Mouse (Mus musculus) limb, embryonic 13.5 days (tissue): ENCODE data around the gene Slc4a2. TPM values are rescaled to one million over a fixed set of nuclear protein-coding genes. Genes with fewer than 3 reads are reported as not detected.

ENCODE experiments used
- ATAC-seq: fragments of 200-750 bp; cut with Nextera tagmentation; 2 replicates; pipeline ENCODE4 v1.8.0; 2017; ENCODE audit warnings: low read depth, moderate number of reproducible peaks, moderate TSS enrichment; ENCODE audit not compliant: low FRiP score
- H3K27ac ChIP-seq: fragments of 300-500 bp; sonication (generic); 2 replicates; pipeline ENCODE4 v1.5.1; 2015; ENCODE audit warnings: inconsistent platforms, mild to moderate bottlenecking, moderate library complexity
- H3K27me3 ChIP-seq: fragments of 300-500 bp; sonication (generic); 2 replicates; pipeline ENCODE4 v1.6.1; 2015; ENCODE audit warnings: mild to moderate bottlenecking, inconsistent platforms
- H3K36me3 ChIP-seq: fragments of 300-500 bp; sonication (generic); 2 replicates; pipeline ENCODE4 v1.6.1; 2015; ENCODE audit warnings: inconsistent platforms, mild to moderate bottlenecking, moderate library complexity
- H3K4me1 ChIP-seq: fragments of 300-500 bp; sonication (generic); 2 replicates; pipeline ENCODE4 v1.6.1; 2015; ENCODE audit warnings: inconsistent platforms
- H3K4me2 ChIP-seq: fragments of 300-500 bp; sonication (generic); replicated peaks from 2 replicates; pipeline ENCODE4 v1.6.1; 2015; ENCODE audit warnings: inconsistent platforms, mild to moderate bottlenecking, moderate library complexity
- H3K4me3 ChIP-seq: fragments of 300-500 bp; sonication (generic); 2 replicates; pipeline ENCODE4 v1.5.1; 2015; ENCODE audit warnings: moderate library complexity, mild to moderate bottlenecking, inconsistent platforms
- H3K9ac ChIP-seq: fragments of 300-500 bp; sonication (generic); 2 replicates; pipeline ENCODE4 v1.6.1; 2015; ENCODE audit warnings: mild to moderate bottlenecking, inconsistent platforms
- H3K9me3 ChIP-seq: fragments of 300-500 bp; sonication (generic); 2 replicates; pipeline ENCODE4 v1.6.1; 2016; ENCODE audit warnings: inconsistent platforms
- WGBS: fragments of 180-500 bp; shearing (Covaris S2); methylation state at CpG from one replicate; pipeline ENCODE4 v1.1.7; 2015; 5-methylcytosine and 5-hydroxymethylcytosine counted together
- polyA plus RNA-seq: library from polyadenylated mRNA; unstranded; fragments of >200 nt; fragmentation: Nextera tagmentation; extraction: Ambion mirVana; gene quantifications from 2 replicates; pipeline ENCODE4 v1.2.1, GENCODE M21; 2015

Slc4a2 gene
- polyA plus RNA-seq: 39.5 and 42.0 TPM in 2 replicates

- peak within 1 kb of the TSS; percentile 83 for H3K9ac ChIP-seq
- H3K9me3 ChIP-seq: no peaks in the 10 kb centered on the region
- H3K27ac ChIP-seq: peak within 1 kb of the TSS; percentile 91
- H3K27me3 ChIP-seq: no peaks in the 10 kb centered on the region
- H3K4me1 ChIP-seq: peaks cover 49% of the 10 kb centered on the region
- H3K36me3 ChIP-seq: peaks cover 30% of the 10 kb centered on the region
- WGBS: under 1% methylated on average over 46 of the region's 46 CpGs
- H3K4me3 ChIP-seq: peak within 1 kb of the TSS; percentile 70
- peak within 1 kb of the TSS; percentile 95 for H3K4me2 ChIP-seq
- peak; percentile 94 for ATAC-seq
These were observed at the start of gene Slc4a2, which contains the start of gene Cdk5 for GRCm38 (mm10) chr5:24423129-24424003. Gene Slc4a2, plus strand, starts transcription at chr5:24423837. Gene Cdk5, minus strand, starts transcription at chr5:24423530.

- H3K9ac ChIP-seq: no peak overlapping the region
- H3K36me3 ChIP-seq: no peaks in the 10 kb centered on the region
- no peaks in the 10 kb centered on the region for H3K9me3 ChIP-seq
- H3K27me3 ChIP-seq: no peaks in the 10 kb centered on the region
- H3K4me2 ChIP-seq: no peak overlapping the region
- no peak for ATAC-seq
- H3K4me3 ChIP-seq: no peak overlapping the region
- 0 out of 2 replicates have a peak, but pooled peaks cover 4% of the 10 kb centered on the region for H3K4me1 ChIP-seq
- WGBS: 72% methylated on average over 6 of the region's 6 CpGs
- H3K27ac ChIP-seq: no peak overlapping the region
These were observed 49.4 kb upstream of the Slc4a2 start for GRCm38 (mm10) chr5:24374216-24374615.

- H3K4me3 ChIP-seq: no peak overlapping the region
- no peaks in the 10 kb centered on the region for H3K9me3 ChIP-seq
- WGBS: 81% methylated on average over 7 of the region's 7 CpGs
- no peak overlapping the region for H3K27ac ChIP-seq
- ATAC-seq: no peak
- H3K9ac ChIP-seq: no peak overlapping the region
- H3K27me3 ChIP-seq: no peaks in the 10 kb centered on the region; the same call in 1 of the 2 replicates
- H3K36me3 ChIP-seq: no peaks in the 10 kb centered on the region
- 0 out of 2 replicates have a peak, but pooled peaks cover 4% of the 10 kb centered on the region for H3K4me1 ChIP-seq
- H3K4me2 ChIP-seq: no peak overlapping the region
These were observed 48.8 kb upstream of the Slc4a2 start for GRCm38 (mm10) chr5:24374666-24375328.

GRCm38 (mm10) chr5:24378700-24379099, 44.9 kb upstream of the Slc4a2 start:
- Histone ChIP-seq H3K4me2 (no peak overlapping the region), H3K27ac (no peak overlapping the region), H3K4me1 (peaks cover 5% of the 10 kb centered on the region; the same call in 1 of the 2 replicates), H3K36me3 (no peaks in the 10 kb centered on the region), H3K9me3 (no peaks in the 10 kb centered on the region), H3K9ac (no peak overlapping the region), H3K4me3 (no peak overlapping the region), H3K27me3 (no peaks in the 10 kb centered on the region; the same call in 1 of the 2 replicates)
- 72% methylated on average over 2 of the region's 2 CpGs for WGBS
- no peak for ATAC-seq

GRCm38 (mm10) chr5:24379501-24379900, 44.1 kb upstream of the Slc4a2 start:
- Histone ChIP-seq H3K36me3 (no peaks in the 10 kb centered on the region), H3K27me3 (peaks cover 2% of the 10 kb centered on the region; the same call in 1 of the 2 replicates), H3K27ac (no peak overlapping the region), H3K4me2 (no peak overlapping the region), H3K4me1 (peaks cover 10% of the 10 kb centered on the region; the same call in 1 of the 2 replicates), H3K4me3 (no peak overlapping the region), H3K9me3 (no peaks in the 10 kb centered on the region), H3K9ac (no peak overlapping the region)
- 61% methylated on average over 4 of the region's 4 CpGs for WGBS
- ATAC-seq: no peak

- whole genome bisulfite sequencing: 93% methylated on average over 4 of the region's 4 CpGs
- H3K4me2 ChIP-seq: no peak overlapping the region
- ATAC-seq: no peak
These were observed 43.1 kb upstream of the Slc4a2 start for GRCm38 (mm10) chr5:24380499-24380898.

GRCm38 (mm10) chr5:24381486-24381885, 42.2 kb upstream of the Slc4a2 start:
- H3K9ac ChIP-seq: no peak overlapping the region
- WGBS: 79% methylated on average over 6 of the region's 6 CpGs
- no peaks in the 10 kb centered on the region for H3K9me3 ChIP-seq
- ATAC-seq: no peak
- no peak overlapping the region for H3K27ac ChIP-seq
- no peaks in the 10 kb centered on the region for H3K36me3 ChIP-seq
- no peak overlapping the region for H3K4me2 ChIP-seq
- no peak overlapping the region for H3K4me3 ChIP-seq
- H3K27me3 ChIP-seq: peaks cover 10% of the 10 kb centered on the region
- H3K4me1 ChIP-seq: peaks cover 10% of the 10 kb centered on the region; the same call in 1 of the 2 replicates

More at GRCm38 (mm10) chr5:24380499-24380898, 43.1 kb upstream of the Slc4a2 start:
- peaks cover 10% of the 10 kb centered on the region; the same call in 1 of the 2 replicates for H3K4me1 ChIP-seq
- no peak overlapping the region for H3K27ac ChIP-seq
- no peak overlapping the region for H3K4me3 ChIP-seq
- no peak overlapping the region for H3K9ac ChIP-seq
- no peaks in the 10 kb centered on the region for H3K9me3 ChIP-seq
- H3K36me3 ChIP-seq: no peaks in the 10 kb centered on the region
- peaks cover 3% of the 10 kb centered on the region; the same call in 1 of the 2 replicates for H3K27me3 ChIP-seq

- no peaks in the 10 kb centered on the region for H3K9me3 ChIP-seq
- no peaks in the 10 kb centered on the region for H3K36me3 ChIP-seq
- no peak overlapping the region for H3K4me3 ChIP-seq
- no peak overlapping the region for H3K9ac ChIP-seq
- H3K4me1 ChIP-seq: peaks cover 13% of the 10 kb centered on the region
- no peak for ATAC-seq
- peaks cover 15% of the 10 kb centered on the region for H3K27me3 ChIP-seq
- H3K27ac ChIP-seq: no peak overlapping the region
- 75% methylated on average over 2 of the region's 2 CpGs for WGBS
- H3K4me2 ChIP-seq: no peak overlapping the region
These were observed 41.6 kb upstream of the Slc4a2 start for GRCm38 (mm10) chr5:24381988-24382387.

- Histone ChIP-seq H3K4me2 (peak overlapping the region; percentile 67), H3K9ac (peak overlapping the region; percentile 56), H3K27me3 (peaks cover 28% of the 10 kb centered on the region), H3K4me3 (peak overlapping the region; percentile 48), H3K4me1 (peaks cover 24% of the 10 kb centered on the region), H3K36me3 (no peaks in the 10 kb centered on the region), H3K27ac (no peak overlapping the region), H3K9me3 (no peaks in the 10 kb centered on the region)
- peak; percentile 85 for ATAC-seq
- 1% methylated on average over 34 of the region's 34 CpGs for WGBS
These were observed 40.4 kb upstream of the Slc4a2 start for GRCm38 (mm10) chr5:24383026-24383859.

GRCm38 (mm10) chr5:24384407-24384806, 39.2 kb upstream of the Slc4a2 start:
- no peaks in the 10 kb centered on the region for H3K36me3 ChIP-seq
- no peak overlapping the region for H3K27ac ChIP-seq
- H3K9ac ChIP-seq: no peak overlapping the region
- H3K9me3 ChIP-seq: no peaks in the 10 kb centered on the region
- ATAC-seq: no peak
- 65% methylated on average over 6 of the region's 6 CpGs for WGBS
- H3K4me3 ChIP-seq: no peak overlapping the region
- peaks cover 29% of the 10 kb centered on the region for H3K4me1 ChIP-seq
- peaks cover 34% of the 10 kb centered on the region for H3K27me3 ChIP-seq
- 0 out of 2 replicates have a peak overlapping the region, but pooled peaks have one; percentile 67 for H3K4me2 ChIP-seq

- H3K9me3 ChIP-seq: no peaks in the 10 kb centered on the region
- H3K4me2 ChIP-seq: no peak overlapping the region
- H3K27me3 ChIP-seq: peaks cover 38% of the 10 kb centered on the region
- WGBS: 86% methylated on average over 5 of the region's 5 CpGs
- no peak overlapping the region for H3K27ac ChIP-seq
- H3K4me3 ChIP-seq: no peak overlapping the region
- no peak for ATAC-seq
- H3K36me3 ChIP-seq: no peaks in the 10 kb centered on the region
- peaks cover 29% of the 10 kb centered on the region for H3K4me1 ChIP-seq
- H3K9ac ChIP-seq: no peak overlapping the region
These were observed 38.3 kb upstream of the Slc4a2 start for GRCm38 (mm10) chr5:24385374-24385773.
